Mouse (Mus musculus) bone marrow macrophage, adult 2 months (primary cell): Measurements from ENCODE around the gene Acd.

ENCODE experiments used
- CTCF ChIP-seq: IDR thresholded peaks from 2 replicates; pipeline ENCODE4 v1.5.1; 2012; ENCODE audit warnings: low read depth, mild to moderate bottlenecking, low read length, moderate library complexity
- POLR2A ChIP-seq: IDR thresholded peaks from 2 replicates; pipeline ENCODE4 v1.6.1; 2012; ENCODE audit warnings: mild to moderate bottlenecking, low read depth, low read length, borderline replicate concordance

- TF ChIP-seq CTCF (no peak), POLR2A (no peak)
Observed at GRCm38 (mm10) chr8:105693648-105694047, 7.3 kb downstream of the Acd start.
